Mouse (Mus musculus) limb, embryonic 15.5 days (tissue): ENCODE data around the gene Grin2b. TPM values are rescaled to one million over a fixed set of nuclear protein-coding genes. Genes with fewer than 3 reads are reported as not detected.

Experiments
- ATAC-seq: fragments of 200-750 bp; cut with Nextera tagmentation; 2 replicates; pipeline ENCODE4 v1.8.0; 2017; ENCODE audit warnings: low read depth, moderate TSS enrichment; ENCODE audit not compliant: insufficient number of reproducible peaks, low FRiP score, low TSS enrichment
- H3K27ac ChIP-seq: fragments of 300-500 bp; sonication (generic); 2 replicates; pipeline ENCODE4 v1.5.1; 2015; ENCODE audit warnings: moderate library complexity, mild to moderate bottlenecking, inconsistent platforms
- H3K27me3 ChIP-seq: fragments of 300-500 bp; sonication (generic); 2 replicates; pipeline ENCODE4 v1.6.1; 2015; ENCODE audit warnings: inconsistent platforms
- H3K36me3 ChIP-seq: fragments of 300-500 bp; sonication (generic); 2 replicates; pipeline ENCODE4 v1.6.1; 2015; ENCODE audit warnings: inconsistent platforms
- H3K4me1 ChIP-seq: fragments of 300-500 bp; sonication (generic); 2 replicates; pipeline ENCODE4 v1.6.1; 2015; ENCODE audit warnings: inconsistent platforms
- H3K4me2 ChIP-seq: fragments of 300-500 bp; sonication (generic); 2 replicates; pipeline ENCODE4 v1.6.1; 2015; ENCODE audit warnings: mild to moderate bottlenecking, inconsistent platforms
- H3K4me3 ChIP-seq: fragments of 300-500 bp; sonication (generic); 2 replicates; pipeline ENCODE4 v1.5.1; 2015; ENCODE audit warnings: mild to moderate bottlenecking, inconsistent platforms
- H3K9ac ChIP-seq: fragments of 300-500 bp; sonication (generic); 2 replicates; pipeline ENCODE4 v1.6.1; 2015; ENCODE audit warnings: inconsistent platforms
- H3K9me3 ChIP-seq: fragments of 300-500 bp; sonication (generic); 2 replicates; pipeline ENCODE4 v1.6.1; 2016; ENCODE audit warnings: inconsistent platforms
- WGBS: fragments of 180-500 bp; shearing (Covaris S2); methylation state at CpG from one replicate; pipeline ENCODE4 v1.1.7; 2015; 5-methylcytosine and 5-hydroxymethylcytosine counted together
- polyA plus RNA-seq: library from polyadenylated mRNA; unstranded; fragments of >200 nt; fragmentation: Nextera tagmentation; extraction: Ambion mirVana; gene quantifications from 2 replicates; pipeline ENCODE4 v1.2.1, GENCODE M21; 2015

Gene Grin2b
- polyA plus RNA-seq, 1 experiment from 2014 or later, result 3.2 TPM

- H3K4me3 ChIP-seq, result no peak overlapping the region
- H3K9ac ChIP-seq, result no peak overlapping the region
- no peaks in the 10 kb centered on the region for H3K27me3 ChIP-seq
- no peaks in the 10 kb centered on the region for H3K9me3 ChIP-seq
- H3K4me2 ChIP-seq, result no peak overlapping the region
- no peak overlapping the region for H3K27ac ChIP-seq
- ATAC-seq, result no peak
- H3K4me1 ChIP-seq, result no peaks in the 10 kb centered on the region
- WGBS, result 75% methylated on average over 4 of the region's 4 CpGs
- no peaks in the 10 kb centered on the region for H3K36me3 ChIP-seq
Measured at GRCm38 (mm10) chr6:136029235-136029939, 143.9 kb downstream of the Grin2b start.

GRCm38 (mm10) chr6:136026936-136027335, 146.4 kb downstream of the Grin2b start:
- Histone ChIP-seq H3K36me3 (no peaks in the 10 kb centered on the region), H3K27ac (no peak overlapping the region), H3K4me2 (no peak overlapping the region), H3K27me3 (no peaks in the 10 kb centered on the region), H3K4me3 (no peak overlapping the region), H3K9ac (no peak overlapping the region), H3K4me1 (no peaks in the 10 kb centered on the region), H3K9me3 (no peaks in the 10 kb centered on the region)
- ATAC-seq, result no peak
- 93% methylated on average over 6 of the region's 6 CpGs for WGBS

- no peak for ATAC-seq
Measured at GRCm38 (mm10) chr6:136025801-136026200, 147.5 kb downstream of the Grin2b start.

GRCm38 (mm10) chr6:136020460-136020859, 152.9 kb downstream of the Grin2b start:
- WGBS, result 84% methylated on average over 3 of the region's 3 CpGs
- H3K4me3 ChIP-seq, result no peak overlapping the region
- H3K4me2 ChIP-seq, result no peak overlapping the region
- no peak for ATAC-seq
- no peaks in the 10 kb centered on the region for H3K27me3 ChIP-seq
- H3K27ac ChIP-seq, result no peak overlapping the region
- H3K36me3 ChIP-seq, result no peaks in the 10 kb centered on the region
- no peaks in the 10 kb centered on the region for H3K4me1 ChIP-seq
- no peak overlapping the region for H3K9ac ChIP-seq
- H3K9me3 ChIP-seq, result no peaks in the 10 kb centered on the region

More at GRCm38 (mm10) chr6:136025801-136026200, 147.5 kb downstream of the Grin2b start:
- no peak overlapping the region for H3K4me2 ChIP-seq
- no peaks in the 10 kb centered on the region for H3K36me3 ChIP-seq
- no peaks in the 10 kb centered on the region for H3K4me1 ChIP-seq
- WGBS, result 70% methylated on average over 4 of the region's 4 CpGs
- H3K9ac ChIP-seq, result no peak overlapping the region
- no peaks in the 10 kb centered on the region for H3K27me3 ChIP-seq
- H3K27ac ChIP-seq, result no peak overlapping the region
- H3K9me3 ChIP-seq, result no peaks in the 10 kb centered on the region
- H3K4me3 ChIP-seq, result no peak overlapping the region

GRCm38 (mm10) chr6:136018962-136019361, 154.3 kb downstream of the Grin2b start:
- 84% methylated on average over 1 of the region's 1 CpGs for WGBS

GRCm38 (mm10) chr6:136013556-136014380, 159.5 kb downstream of the Grin2b start:
- H3K9me3 ChIP-seq, result no peaks in the 10 kb centered on the region
- H3K27ac ChIP-seq, result no peak overlapping the region
- ATAC-seq, result no peak
- H3K27me3 ChIP-seq, result no peaks in the 10 kb centered on the region
- no peak overlapping the region for H3K9ac ChIP-seq
- no peaks in the 10 kb centered on the region for H3K36me3 ChIP-seq
- H3K4me3 ChIP-seq, result no peak overlapping the region
- WGBS, result 90% methylated on average over 12 of the region's 12 CpGs
- peaks cover 7% of the 10 kb centered on the region; the same call in 1 of the 2 replicates for H3K4me1 ChIP-seq
- no peak overlapping the region for H3K4me2 ChIP-seq

More at GRCm38 (mm10) chr6:136018962-136019361, 154.3 kb downstream of the Grin2b start:
- no peaks in the 10 kb centered on the region for H3K36me3 ChIP-seq
- H3K9ac ChIP-seq, result no peak overlapping the region
- H3K27ac ChIP-seq, result no peak overlapping the region
- H3K27me3 ChIP-seq, result no peaks in the 10 kb centered on the region
- no peaks in the 10 kb centered on the region for H3K4me1 ChIP-seq
- no peak for ATAC-seq
- no peaks in the 10 kb centered on the region for H3K9me3 ChIP-seq
- H3K4me3 ChIP-seq, result no peak overlapping the region
- H3K4me2 ChIP-seq, result no peak overlapping the region

GRCm38 (mm10) chr6:136011533-136011932, 161.8 kb downstream of the Grin2b start:
- 82% methylated on average over 4 of the region's 4 CpGs for WGBS
- ATAC-seq, result no peak
- Histone ChIP-seq H3K9me3 (no peaks in the 10 kb centered on the region), H3K4me2 (no peak overlapping the region), H3K4me1 (peaks cover 7% of the 10 kb centered on the region; the same call in 1 of the 2 replicates), H3K27ac (no peak overlapping the region), H3K9ac (no peak overlapping the region), H3K4me3 (no peak overlapping the region), H3K36me3 (no peaks in the 10 kb centered on the region), H3K27me3 (no peaks in the 10 kb centered on the region)

GRCm38 (mm10) chr6:136011038-136011311, 162.3 kb downstream of the Grin2b start:
- 72% methylated on average over 4 of the region's 4 CpGs for WGBS
- Histone ChIP-seq H3K4me2 (no peak overlapping the region), H3K4me1 (peaks cover 7% of the 10 kb centered on the region; the same call in 1 of the 2 replicates), H3K4me3 (no peak overlapping the region), H3K9me3 (no peaks in the 10 kb centered on the region), H3K9ac (no peak overlapping the region), H3K27me3 (no peaks in the 10 kb centered on the region), H3K36me3 (no peaks in the 10 kb centered on the region), H3K27ac (no peak overlapping the region)
- ATAC-seq, result no peak

- 0 out of 2 replicates have a peak overlapping the region, but pooled peaks have one; percentile 27 for H3K27ac ChIP-seq
- no peak for ATAC-seq
- no peak overlapping the region for H3K4me2 ChIP-seq
Measured at GRCm38 (mm10) chr6:136010290-136011037, 162.8 kb downstream of the Grin2b start.

GRCm38 (mm10) chr6:136008120-136008519, 165.2 kb downstream of the Grin2b start:
- ATAC-seq, result no peak
- Histone ChIP-seq H3K27ac (no peak overlapping the region), H3K4me3 (no peak overlapping the region), H3K27me3 (no peaks in the 10 kb centered on the region), H3K36me3 (no peaks in the 10 kb centered on the region), H3K9ac (no peak overlapping the region), H3K9me3 (no peaks in the 10 kb centered on the region), H3K4me1 (peaks cover 7% of the 10 kb centered on the region; the same call in 1 of the 2 replicates), H3K4me2 (no peak overlapping the region)
- WGBS, result 83% methylated on average over 6 of the region's 6 CpGs

More at GRCm38 (mm10) chr6:136010290-136011037, 162.8 kb downstream of the Grin2b start:
- H3K36me3 ChIP-seq, result no peaks in the 10 kb centered on the region
- H3K9me3 ChIP-seq, result no peaks in the 10 kb centered on the region
- H3K4me1 ChIP-seq, result peaks cover 7% of the 10 kb centered on the region; the same call in 1 of the 2 replicates
- WGBS, result 29% methylated on average over 7 of the region's 7 CpGs
- H3K27me3 ChIP-seq, result no peaks in the 10 kb centered on the region
- no peak overlapping the region for H3K9ac ChIP-seq
- H3K4me3 ChIP-seq, result no peak overlapping the region

GRCm38 (mm10) chr6:135994691-135995090, 178.6 kb downstream of the Grin2b start:
- no peaks in the 10 kb centered on the region for H3K9me3 ChIP-seq
- no peak for ATAC-seq
- no peak overlapping the region for H3K27ac ChIP-seq
- H3K27me3 ChIP-seq, result no peaks in the 10 kb centered on the region
- WGBS, result 72% methylated on average over 7 of the region's 7 CpGs
- no peak overlapping the region for H3K9ac ChIP-seq
- H3K4me1 ChIP-seq, result no peaks in the 10 kb centered on the region
- no peak overlapping the region for H3K4me2 ChIP-seq
- no peak overlapping the region for H3K4me3 ChIP-seq
- no peaks in the 10 kb centered on the region for H3K36me3 ChIP-seq
